Mouse (Mus musculus) bone marrow macrophage, adult 2 months (primary cell): ENCODE data around the gene Ptpro.

Experiments used
- CTCF ChIP-seq: IDR thresholded peaks from 2 replicates; pipeline ENCODE4 v1.5.1; 2012; ENCODE audit warnings: low read depth, mild to moderate bottlenecking, low read length, moderate library complexity
- POLR2A ChIP-seq: IDR thresholded peaks from 2 replicates; pipeline ENCODE4 v1.6.1; 2012; ENCODE audit warnings: mild to moderate bottlenecking, low read depth, low read length, borderline replicate concordance

DNA sequence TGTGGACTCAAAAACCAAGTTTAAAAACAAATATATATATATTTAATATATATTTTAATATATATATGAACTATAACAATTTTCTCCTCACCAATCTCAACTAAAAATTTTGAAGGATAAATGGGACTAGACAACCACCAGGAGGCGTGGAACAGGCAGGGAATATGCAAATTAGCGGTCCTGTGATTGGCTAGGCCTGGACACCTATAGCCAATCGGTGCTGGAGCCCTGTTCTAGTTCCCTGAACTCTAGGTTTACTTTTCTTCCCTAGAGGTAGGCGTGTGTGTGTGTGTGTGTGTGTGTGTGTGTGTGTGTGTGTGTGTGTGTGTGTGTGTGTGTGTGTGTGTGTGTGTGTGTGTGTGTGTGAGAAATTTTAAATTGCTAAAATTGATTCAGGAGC is 134.8 kb downstream of the Ptpro start:
- no peak for TF ChIP-seq POLR2A
- TF ChIP-seq CTCF, result no peak
